In genomic region chr5:120171865-120172728, GRCm38 (mm10) we compare ENCODE assay signal across 12 mouse cellular contexts. TPM values are rescaled to one million over a fixed set of nuclear protein-coding genes. Genes with fewer than 3 reads are reported as not detected.
DNase-seq lines count a peak whose midpoint lies in the region; ATAC-seq and TF ChIP-seq lines count a peak whose summit lies in the region.
"Had no signal": no experiment of that assay in that cellular context is flagged by ENCODE, and none has a peak within 500 bp of the region (broad histone marks: within the 10 kb centered on the region; RNA-seq: fewer than 3 reads in every experiment).

No protein-coding gene starts in this region.

- no peak for TF ChIP-seq EP300 in liver, embryonic 14.5 days (IDR thresholded peaks at IDR 0.05; ENCODE audit: low read depth)

- H3K27me3 ChIP-seq in G1E (ENCODE audit: insufficient read depth, low read length), result no peaks in the 10 kb centered on the region
- H3K27me3 ChIP-seq in forebrain, embryonic 15.5 days, result no peaks in the 10 kb centered on the region
- no peaks in the 10 kb centered on the region for H3K27me3 ChIP-seq in liver, embryonic 14.5 days (ENCODE audit: control insufficient read depth, insufficient read depth, low read length)
- H3K27me3 ChIP-seq: embryonic facial prominence, embryonic 15.5 days had no signal

- no peak overlapping the region for H3K9ac ChIP-seq in forebrain, embryonic 15.5 days (replicated peaks)
- no peak overlapping the region for H3K9ac ChIP-seq in liver, embryonic 14.5 days (replicated peaks)
- H3K9ac ChIP-seq: embryonic facial prominence, embryonic 15.5 days had no signal

- 21% methylated on average over 18 of the region's 18 CpGs for WGBS in forebrain, embryonic 15.5 days
- 31% methylated on average over 18 of the region's 18 CpGs for WGBS in liver, embryonic 14.5 days (ENCODE audit: insufficient replicate concordance)

- H3K9me3 ChIP-seq in G1E (replicated peaks), result no peaks in the 10 kb centered on the region
- no peaks in the 10 kb centered on the region for H3K9me3 ChIP-seq in forebrain, embryonic 15.5 days
- no peaks in the 10 kb centered on the region for H3K9me3 ChIP-seq in liver, embryonic 14.5 days (ENCODE audit: control insufficient read depth, low read length)
- H3K9me3 ChIP-seq: embryonic facial prominence, embryonic 15.5 days had no signal

- intact Hi-C loops in left cerebral cortex, adult 2 months (cut with DNase I), result no loop called here

- no peak for TF ChIP-seq CTCF in G1E (IDR thresholded peaks at IDR 0.05; ENCODE audit: low read depth, low read length)
- no peak for TF ChIP-seq CTCF in liver, embryonic 14.5 days (IDR thresholded peaks at IDR 0.05; ENCODE audit: low read depth)
- TF ChIP-seq CTCF in left cerebral cortex, adult 2 months (IDR thresholded peaks at IDR 0.05), result no peak

- peak; percentile 29 for DNase-seq in embryo, embryonic 11 days
- no peak for DNase-seq in embryo, embryonic 10 days (ENCODE audit: low spot score)
- peak; percentile 63 for DNase-seq in G1E (ENCODE audit: low spot score)
- DNase-seq in liver, embryonic 14.5 days (ENCODE audit: low read depth in 3 of 3, low spot score in 3 of 3), result no peak
- DNase-seq in heart, adult 11 months, result no peak
- no peak for DNase-seq in left cerebral cortex, adult 2 months (ENCODE audit: extremely low spot score in 1 of 2, low spot score in 2 of 2)
- no peak for DNase-seq in kidney, adult 11 months
- DNase-seq: gastrocnemius, postnatal 10 days; kidney, postnatal 36 days; lung, postnatal 36 days had no signal

- H3K27ac ChIP-seq in forebrain, embryonic 15.5 days (replicated peaks), result peak overlapping the region; percentile 33
- no peak overlapping the region for H3K27ac ChIP-seq in liver, embryonic 14.5 days
- H3K27ac ChIP-seq in left cerebral cortex, adult 2 months, result no peak overlapping the region
- H3K27ac ChIP-seq: embryonic facial prominence, embryonic 15.5 days had no signal

- no peak overlapping the region for H3K4me2 ChIP-seq in forebrain, embryonic 15.5 days (replicated peaks)
- H3K4me2 ChIP-seq in liver, embryonic 14.5 days (ENCODE audit: low read depth), result peak overlapping the region; percentile 35; the same call in 1 of the 2 replicates
- H3K4me2 ChIP-seq: embryonic facial prominence, embryonic 15.5 days had no signal

- H3K4me1 ChIP-seq in G1E (ENCODE audit: insufficient read depth, low read depth, low read length), result peaks cover 77% of the 10 kb centered on the region
- H3K4me1 ChIP-seq in forebrain, embryonic 15.5 days, result peaks cover 21% of the 10 kb centered on the region
- peaks cover 5 to 9% of the 10 kb centered on the region in 2 experiments; a peak in 2 of 4 replicates for H3K4me1 ChIP-seq in liver, embryonic 14.5 days (replicated peaks; ENCODE audit: control insufficient read depth in 2 of 2, insufficient read depth in 2 of 2, low read length in 1 of 2)
- H3K4me1 ChIP-seq: embryonic facial prominence, embryonic 15.5 days had no signal

- ATAC-seq in G1E (ENCODE audit: extremely low read depth, insufficient number of reproducible peaks, low FRiP score, poor library complexity, severe bottlenecking), result peak; percentile 62
- peak; percentile 36; the same call in 1 of the 2 replicates for ATAC-seq in forebrain, embryonic 15.5 days (replicated peaks)
- ATAC-seq in liver, embryonic 14.5 days (ENCODE audit: insufficient read depth), result peak; percentile 42

- H3K4me3 ChIP-seq in G1E (ENCODE audit: low read depth, low read length), result peak overlapping the region; percentile 57; the same call in 1 of the 2 replicates
- H3K4me3 ChIP-seq in forebrain, embryonic 15.5 days, result no peak overlapping the region
- H3K4me3 ChIP-seq in liver, embryonic 14.5 days (ENCODE audit: insufficient read depth in 1 of 2, low read depth in 2 of 2, low read length in 2 of 2), result no peak overlapping the region
- H3K4me3 ChIP-seq in left cerebral cortex, adult 2 months, result no peak overlapping the region
- H3K4me3 ChIP-seq: embryonic facial prominence, embryonic 15.5 days had no signal

- peaks cover 90% of the 10 kb centered on the region for H3K36me3 ChIP-seq in G1E (replicated peaks)
- H3K36me3 ChIP-seq in forebrain, embryonic 15.5 days, result no peaks in the 10 kb centered on the region
- no peaks in the 10 kb centered on the region for H3K36me3 ChIP-seq in liver, embryonic 14.5 days (replicated peaks; ENCODE audit: control insufficient read depth, insufficient read depth, low read depth)

RNA-seq across cellular contexts. Expression of gene Rbm19, which starts 55.8 kb away (rescaled TPM):
- total RNA-seq in G1E (2014; fragmentation: Nextera tagmentation) (17.3 and 19.3 TPM in 2 replicates), G1E (2017) (25.1 and 25.8 TPM in 2 replicates)
- polyA plus RNA-seq in G1E (2012), result 34.8 and 42.5 TPM in 2 replicates
- polyA plus RNA-seq in forebrain, embryonic 15.5 days (2015; fragmentation: Nextera tagmentation; extraction: Ambion mirVana), result 15.2 and 19.3 TPM in 2 replicates
- 6.7 and 6.8 TPM in 2 replicates for polyA plus RNA-seq in liver, embryonic 14.5 days (2012; rRNA removed)
- 10.9 and 11.1 TPM in 2 replicates for polyA plus RNA-seq in liver, embryonic 14.5 days (2014; fragmentation: Nextera tagmentation; extraction: Ambion mirVana)
- 10 to 100 TPM; 19.7 to 21.9 TPM for total RNA-seq in left cerebral cortex, adult 2 months (2021)

Comparison
In these comparisons a context has a peak if more than half of its experiments do, and no peak if none do; other contexts are left out.
1. DNase-seq: peak in embryo, embryonic 11 days (single experiment) and G1E (single experiment); none in embryo, embryonic 10 days (single experiment), liver, embryonic 14.5 days (0 of 3), heart, adult 11 months (single experiment), left cerebral cortex, adult 2 months (0 of 2) and kidney, adult 11 months (single experiment).
2. Peak in every context shown above with its lines, with median percentiles within 50 percentile points of each other: ATAC-seq.